Mouse (Mus musculus): ENCODE data around the gene Pkd2. TPM values are rescaled to one million over a fixed set of nuclear protein-coding genes. Genes with fewer than 3 reads are reported as not detected.

Gene Pkd2
- polyA plus RNA-seq, 1 experiment = 119 TPM

DNA sequence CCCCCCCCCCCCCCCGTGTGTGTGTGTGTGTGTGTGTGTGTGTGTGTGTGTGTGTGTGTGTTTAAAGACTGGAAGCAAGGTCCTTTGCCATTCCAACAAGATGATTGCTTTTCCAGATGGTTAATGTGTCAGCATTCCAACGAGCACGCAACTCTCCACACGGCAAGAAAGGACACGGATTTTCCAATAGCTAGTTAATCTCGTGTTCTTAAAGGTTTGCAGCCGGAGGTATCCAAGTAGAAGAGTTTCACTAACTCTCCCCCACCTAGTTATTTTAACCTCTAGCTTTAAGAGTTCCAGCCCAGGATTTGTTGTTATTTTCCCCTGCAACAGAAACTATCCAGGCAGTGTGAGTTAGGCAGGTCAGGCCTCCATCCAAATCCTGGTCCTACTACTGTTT is 1.6 kb downstream of the Pkd2 start:
- Histone ChIP-seq H3K4me1 (ENCODE audit: control insufficient read depth, insufficient read depth, low read length) (peaks cover 11% of the 10 kb centered on the region), H3K27ac (ENCODE audit: insufficient read depth, low read length) (peak overlapping the region; percentile 77; the same call in 1 of the 2 replicates), H3K4me3 (ENCODE audit: insufficient read depth, low read length) (peak overlapping the region; percentile 81)
- TF ChIP-seq CTCF (IDR thresholded peaks at IDR 0.05; ENCODE audit: borderline replicate concordance, insufficient read depth, low read length) (no peak), POLR2A (IDR thresholded peaks at IDR 0.05; ENCODE audit: low read depth, low read length) (no peak)

DNA sequence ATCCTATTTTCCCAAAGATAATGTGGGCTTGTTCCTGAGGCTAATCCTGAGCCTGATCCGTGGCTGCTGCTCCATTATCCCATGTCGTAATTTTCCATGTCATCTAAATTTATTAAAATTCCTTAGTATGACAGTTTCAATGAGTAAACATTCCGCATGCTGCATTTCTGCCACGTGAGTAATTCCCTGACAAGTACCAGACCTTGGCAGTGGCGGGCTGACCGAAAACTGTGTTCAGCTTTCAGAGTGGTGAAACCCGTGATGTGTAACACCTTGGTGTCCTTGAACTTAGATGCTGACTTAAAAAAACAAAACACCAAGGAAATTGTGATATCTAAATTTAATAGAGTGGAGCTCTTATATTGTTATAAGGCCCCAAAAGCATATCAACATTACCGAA is 6.0 kb downstream of the Pkd2 start:
- Histone ChIP-seq H3K4me3 (ENCODE audit: insufficient read depth, low read length) (no peak overlapping the region), H3K27ac (ENCODE audit: insufficient read depth, low read length) (peak overlapping the region; percentile 89), H3K4me1 (ENCODE audit: control insufficient read depth, insufficient read depth, low read length) (peaks cover 7% of the 10 kb centered on the region)
- TF ChIP-seq POLR2A (IDR thresholded peaks at IDR 0.05; ENCODE audit: low read depth, low read length) = no peak
- TF ChIP-seq CTCF (IDR thresholded peaks at IDR 0.05; ENCODE audit: borderline replicate concordance, insufficient read depth, low read length) = no peak

DNA sequence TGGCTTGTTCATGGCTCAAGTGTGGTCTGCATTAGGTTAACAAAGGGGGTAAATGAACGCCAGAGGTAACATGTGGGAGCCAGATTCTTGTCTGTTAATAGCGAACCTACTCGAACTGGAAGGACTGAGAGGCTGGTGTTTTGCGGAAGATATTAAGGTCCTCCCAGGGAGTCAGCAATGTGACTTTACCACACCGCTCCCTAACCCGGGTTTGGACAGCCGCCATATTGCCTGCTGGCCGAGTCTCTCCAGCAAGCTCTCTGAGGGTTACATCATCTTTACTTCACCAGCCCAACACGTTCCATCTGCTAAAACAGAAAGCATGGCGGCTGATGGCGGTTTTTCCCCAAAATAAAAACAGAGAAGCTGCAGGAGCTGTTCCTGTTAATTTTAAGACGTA is 6.5 kb downstream of the Pkd2 start:
- Histone ChIP-seq H3K4me3 (ENCODE audit: insufficient read depth, low read length) (no peak overlapping the region), H3K4me1 (ENCODE audit: control insufficient read depth, insufficient read depth, low read length) (peaks cover 7% of the 10 kb centered on the region), H3K27ac (ENCODE audit: insufficient read depth, low read length) (peak overlapping the region; percentile 90)
- TF ChIP-seq CTCF (IDR thresholded peaks at IDR 0.05; ENCODE audit: borderline replicate concordance, insufficient read depth, low read length) (no peak), POLR2A (IDR thresholded peaks at IDR 0.05; ENCODE audit: low read depth, low read length) (no peak)

DNA sequence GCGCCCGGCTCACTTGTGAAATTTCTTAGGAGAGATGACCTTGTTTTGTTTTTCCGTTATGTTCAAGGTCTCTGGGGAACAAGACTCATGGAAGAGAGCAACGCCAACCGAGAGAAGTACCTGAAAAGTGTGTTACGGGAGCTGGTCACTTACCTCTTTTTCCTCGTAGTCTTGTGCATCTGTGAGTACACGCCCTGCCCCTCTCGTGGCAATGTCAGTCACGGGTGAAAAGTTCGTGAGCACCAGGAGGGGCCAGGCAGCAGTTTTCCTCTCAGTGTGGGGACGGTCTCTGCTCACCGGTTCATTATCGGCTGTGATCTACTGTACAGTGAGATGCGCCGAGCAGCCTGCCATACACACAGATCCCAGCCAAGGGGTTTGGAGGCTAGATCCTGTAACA is 7.6 kb downstream of the Pkd2 start:
- TF ChIP-seq POLR2A (IDR thresholded peaks at IDR 0.05; ENCODE audit: low read depth, low read length) (no peak), CTCF (IDR thresholded peaks at IDR 0.05; ENCODE audit: borderline replicate concordance, insufficient read depth, low read length) (no peak)
- Histone ChIP-seq H3K4me1 (ENCODE audit: control insufficient read depth, insufficient read depth, low read length) (peaks cover 7% of the 10 kb centered on the region), H3K4me3 (ENCODE audit: insufficient read depth, low read length) (no peak overlapping the region), H3K27ac (ENCODE audit: insufficient read depth, low read length) (no peak overlapping the region)

DNA sequence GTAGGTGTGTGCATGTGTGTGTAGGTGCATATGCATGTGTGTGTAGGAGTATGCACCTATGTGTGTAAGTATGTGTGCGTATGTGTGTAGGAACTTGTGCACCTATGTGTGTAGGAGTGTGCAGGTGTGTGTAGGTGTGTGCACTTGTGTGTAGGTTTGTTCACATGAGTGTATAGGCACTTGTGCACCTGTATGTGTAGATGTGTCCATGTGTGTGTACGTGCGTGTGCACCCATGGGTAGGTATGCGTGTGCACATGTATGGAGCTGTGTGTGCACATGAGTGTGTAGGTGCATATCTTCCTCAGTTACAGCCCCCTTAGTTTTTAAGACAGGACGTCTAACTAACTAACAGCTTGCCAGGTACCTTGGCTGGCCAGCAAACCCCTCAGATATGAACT is 9.3 kb downstream of the Pkd2 start:
- TF ChIP-seq POLR2A (IDR thresholded peaks at IDR 0.05; ENCODE audit: low read depth, low read length) (no peak), CTCF (IDR thresholded peaks at IDR 0.05; ENCODE audit: borderline replicate concordance, insufficient read depth, low read length) (no peak)
- Histone ChIP-seq H3K4me3 (ENCODE audit: insufficient read depth, low read length) (no peak overlapping the region), H3K27ac (ENCODE audit: insufficient read depth, low read length) (no peak overlapping the region), H3K4me1 (ENCODE audit: control insufficient read depth, insufficient read depth, low read length) (peaks cover 7% of the 10 kb centered on the region)

DNA sequence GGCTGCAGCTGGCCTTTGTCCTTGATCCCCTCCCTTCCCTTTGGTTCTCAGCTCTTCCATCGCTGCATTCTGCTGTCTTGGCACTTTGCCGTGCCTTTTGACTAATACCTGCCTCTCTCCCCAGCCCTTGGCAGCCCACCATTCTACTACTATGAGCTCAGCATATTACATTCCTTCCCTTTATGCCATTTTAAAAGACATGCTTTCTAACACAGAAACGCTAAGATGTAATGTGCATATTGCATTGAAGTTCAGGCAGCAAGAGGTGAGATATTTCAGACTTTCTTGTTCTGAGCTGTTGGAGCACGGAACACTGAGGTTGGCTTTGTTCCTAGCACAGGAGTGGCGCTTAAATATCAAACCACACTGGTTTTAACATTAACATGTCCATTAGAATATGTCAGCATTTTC is 11.7 kb downstream of the Pkd2 start:
- TF ChIP-seq CTCF (IDR thresholded peaks at IDR 0.05; ENCODE audit: borderline replicate concordance, insufficient read depth, low read length) = no peak
- H3K4me1 ChIP-seq (ENCODE audit: control insufficient read depth, insufficient read depth, low read length) = no peaks in the 10 kb centered on the region
- H3K4me3 ChIP-seq (ENCODE audit: insufficient read depth, low read length) = no peak overlapping the region
- no peak overlapping the region for H3K27ac ChIP-seq (ENCODE audit: insufficient read depth, low read length)

DNA sequence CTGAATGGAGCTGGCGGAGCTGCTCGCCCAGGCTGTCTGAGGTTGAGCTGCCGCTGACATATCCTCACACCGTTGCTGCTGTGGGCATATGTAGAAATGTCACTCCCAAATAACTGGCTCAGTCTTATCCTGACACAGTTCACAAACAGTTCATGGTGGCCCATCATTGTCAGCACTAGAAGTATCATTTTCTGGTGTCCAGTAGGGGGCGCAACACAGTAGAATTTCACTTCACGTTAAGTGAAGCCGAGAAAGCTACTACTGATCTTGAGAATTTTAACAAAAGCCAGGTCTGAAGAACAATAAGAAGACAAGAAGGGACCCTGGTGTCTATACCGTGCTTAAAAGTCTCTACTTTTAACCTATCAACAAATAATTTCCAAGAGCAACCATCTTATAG is 13.1 kb downstream of the Pkd2 start:
- H3K4me3 ChIP-seq (ENCODE audit: insufficient read depth, low read length) = no peak overlapping the region
- TF ChIP-seq CTCF (IDR thresholded peaks at IDR 0.05; ENCODE audit: borderline replicate concordance, insufficient read depth, low read length) (no peak), POLR2A (IDR thresholded peaks at IDR 0.05; ENCODE audit: low read depth, low read length) (no peak)
- H3K4me1 ChIP-seq (ENCODE audit: control insufficient read depth, insufficient read depth, low read length) = no peaks in the 10 kb centered on the region
- H3K27ac ChIP-seq (ENCODE audit: insufficient read depth, low read length) = no peak overlapping the region

DNA sequence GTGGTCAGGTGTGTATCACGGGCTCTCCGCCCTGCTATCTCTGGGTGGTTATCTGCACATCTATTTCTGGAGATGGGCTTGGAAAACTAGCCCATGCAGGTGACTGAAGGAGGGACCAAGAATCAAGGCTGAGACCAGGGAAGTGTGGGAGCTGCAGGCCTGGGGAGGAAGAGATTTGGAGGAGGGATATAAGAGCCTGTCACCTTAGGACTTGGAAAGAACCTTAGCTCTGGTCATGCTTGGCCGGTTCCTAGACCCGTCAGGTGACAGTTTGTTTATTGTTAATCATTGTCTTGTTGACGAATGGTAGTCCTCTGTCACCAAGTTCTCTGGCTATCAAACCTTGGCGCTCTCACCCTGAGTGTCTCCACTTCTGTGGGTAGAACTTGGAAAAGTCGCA is 21.1 kb downstream of the Pkd2 start:
- TF ChIP-seq CTCF (IDR thresholded peaks at IDR 0.05; ENCODE audit: borderline replicate concordance, insufficient read depth, low read length) (no peak), POLR2A (IDR thresholded peaks at IDR 0.05; ENCODE audit: low read depth, low read length) (no peak)
- no peak overlapping the region for H3K4me3 ChIP-seq (ENCODE audit: insufficient read depth, low read length)
- no peak overlapping the region for H3K27ac ChIP-seq (ENCODE audit: insufficient read depth, low read length)
- H3K4me1 ChIP-seq (ENCODE audit: control insufficient read depth, insufficient read depth, low read length) = no peaks in the 10 kb centered on the region

DNA sequence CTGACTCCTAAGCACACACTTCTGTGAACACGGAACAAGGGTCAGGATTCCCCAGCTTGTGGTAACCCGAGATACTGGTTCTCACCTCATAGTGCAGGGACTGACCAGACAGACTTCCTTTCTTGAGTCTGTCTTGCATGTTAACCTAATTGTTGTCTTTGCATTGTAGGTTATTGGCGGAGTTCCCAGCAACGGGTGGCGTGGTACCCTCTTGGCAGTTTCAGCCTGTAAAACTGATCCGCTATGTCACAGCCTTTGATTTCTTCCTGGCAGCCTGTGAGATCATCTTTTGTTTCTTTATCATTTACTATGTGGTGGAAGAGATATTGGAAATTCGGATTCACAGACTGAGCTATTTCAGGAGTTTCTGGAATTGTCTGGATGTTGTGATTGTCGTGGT is 23.6 kb downstream of the Pkd2 start:
- TF ChIP-seq CTCF (IDR thresholded peaks at IDR 0.05; ENCODE audit: borderline replicate concordance, insufficient read depth, low read length) (no peak), POLR2A (IDR thresholded peaks at IDR 0.05; ENCODE audit: low read depth, low read length) (no peak)
- H3K27ac ChIP-seq (ENCODE audit: insufficient read depth, low read length) = no peak overlapping the region
- H3K4me3 ChIP-seq (ENCODE audit: insufficient read depth, low read length) = no peak overlapping the region
- no peaks in the 10 kb centered on the region for H3K4me1 ChIP-seq (ENCODE audit: control insufficient read depth, insufficient read depth, low read length)

DNA sequence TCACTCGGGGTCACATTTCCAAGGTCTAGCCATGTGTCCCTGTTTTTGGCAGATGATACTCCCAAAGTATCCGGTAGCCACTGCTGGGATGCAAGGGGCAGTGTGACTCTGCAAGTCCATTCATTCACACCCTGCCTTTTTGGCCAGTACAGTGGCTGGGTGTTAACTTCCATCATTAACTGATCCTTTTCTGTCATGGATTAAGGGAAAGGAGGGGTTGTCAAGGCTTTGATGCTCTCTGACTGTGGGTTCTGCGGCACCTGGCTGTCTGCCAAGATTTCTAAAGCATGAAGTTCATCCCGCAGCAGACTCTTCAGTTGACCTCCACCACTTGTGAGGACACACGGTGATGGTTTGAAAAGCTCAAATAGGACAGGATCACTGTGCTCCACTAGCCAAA is 32.3 kb downstream of the Pkd2 start:
- no peak overlapping the region for H3K4me3 ChIP-seq (ENCODE audit: insufficient read depth, low read length)
- no peak overlapping the region for H3K27ac ChIP-seq (ENCODE audit: insufficient read depth, low read length)
- TF ChIP-seq CTCF (IDR thresholded peaks at IDR 0.05; ENCODE audit: borderline replicate concordance, insufficient read depth, low read length) (no peak), POLR2A (IDR thresholded peaks at IDR 0.05; ENCODE audit: low read depth, low read length) (no peak)
- no peaks in the 10 kb centered on the region for H3K4me1 ChIP-seq (ENCODE audit: control insufficient read depth, insufficient read depth, low read length)

DNA sequence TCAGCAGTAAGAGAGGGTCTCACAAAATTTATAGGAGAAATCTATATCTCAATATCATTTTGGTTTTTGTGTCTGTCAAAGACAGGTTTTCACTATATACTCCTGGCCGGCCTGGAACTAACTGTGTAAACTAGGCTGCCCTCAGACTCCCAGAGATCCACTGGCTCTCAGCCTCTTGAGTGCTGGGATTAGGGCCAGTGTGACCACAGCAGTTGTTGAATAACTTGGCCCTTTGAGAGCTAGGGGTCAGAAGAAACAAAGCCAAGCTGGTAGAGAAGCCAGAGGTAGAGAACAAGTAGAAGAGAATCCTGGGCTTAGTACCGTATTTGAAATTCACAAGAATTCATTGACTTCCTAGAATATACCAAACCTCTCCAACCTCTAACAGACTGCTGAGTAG is 45.6 kb downstream of the Pkd2 start:
- TF ChIP-seq CTCF (IDR thresholded peaks at IDR 0.05; ENCODE audit: borderline replicate concordance, insufficient read depth, low read length) = no peak
- no peak for TF ChIP-seq POLR2A (IDR thresholded peaks at IDR 0.05; ENCODE audit: low read depth, low read length)
- Histone ChIP-seq H3K4me3 (ENCODE audit: insufficient read depth, low read length) (no peak overlapping the region), H3K4me1 (ENCODE audit: control insufficient read depth, insufficient read depth, low read length) (no peaks in the 10 kb centered on the region; the same call in 1 of the 2 replicates), H3K27ac (ENCODE audit: insufficient read depth, low read length) (no peak overlapping the region)

All from embryonic fibroblast, embryonic 13.5 days (primary cell).